Mouse (Mus musculus) inflammation-experienced regulatory T-cells (primary cell): ENCODE results near the gene Cntn5. TPM values are rescaled to one million over a fixed set of nuclear protein-coding genes. Genes with fewer than 3 reads are reported as not detected.

Experiments
- polyA plus RNA-seq, 2 experiments: library from polyadenylated mRNA; unstranded; fragments of 100-300 nt; shearing (Covaris generic); gene quantifications; one replicate each; pipeline ENCODE4 v1.2.1; 2017

The Cntn5 gene
- polyA plus RNA-seq: under 1 TPM; 0.07 to 0.39 TPM

GRCm38 (mm10) chr9:10904616-10905363, at the start of gene Cntn5:
Gene Cntn5, minus strand, starts transcription at chr9:10904775.

